Mouse (Mus musculus): Measurements from ENCODE around the gene Slc5a4b. TPM values are rescaled to one million over a fixed set of nuclear protein-coding genes. Genes with fewer than 3 reads are reported as not detected.
"Not testable (repeated sequence)": the region's sequence is repeated elsewhere in the genome, so short reads cannot be mapped to it uniquely, and the experiment has no call there.

Slc5a4b gene
- not detected for total RNA-seq (2022)

GRCm38 (mm10) chr10:76110861-76111260, at the start of gene Slc5a4b:
Slc5a4b (minus strand) TSS chr10:76110961.
- no peak for DNase-seq (ENCODE audit: low spot score in 2 of 2)

- no peak for DNase-seq (ENCODE audit: low spot score in 2 of 2)
These were observed 47.2 kb upstream of the Slc5a4b start for GRCm38 (mm10) chr10:76158009-76158408.

GRCm38 (mm10) chr10:76157528-76157927, 46.8 kb upstream of the Slc5a4b start:
- DNase-seq (ENCODE audit: low spot score in 2 of 2): no peak

GRCm38 (mm10) chr10:76155911-76156310, 45.1 kb upstream of the Slc5a4b start:
- DNase-seq (ENCODE audit: low spot score in 2 of 2): no peak

- DNase-seq (ENCODE audit: low spot score in 2 of 2): no peak
These were observed 36.5 kb upstream of the Slc5a4b start, which contains the start of gene Slc5a4a for GRCm38 (mm10) chr10:76147278-76147677. Slc5a4a (plus strand) TSS chr10:76147451.

GRCm38 (mm10) chr10:76146846-76147245, 36.1 kb upstream of the Slc5a4b start:
- no peak for DNase-seq (ENCODE audit: low spot score in 2 of 2)

GRCm38 (mm10) chr10:76136318-76136717, 25.6 kb upstream of the Slc5a4b start:
- no peak for DNase-seq (ENCODE audit: low spot score in 2 of 2)

GRCm38 (mm10) chr10:76132506-76132905, 21.7 kb upstream of the Slc5a4b start:
- no peak for DNase-seq (ENCODE audit: low spot score in 2 of 2)

- no peak for DNase-seq (ENCODE audit: low spot score in 2 of 2)
These were observed 10.7 kb upstream of the Slc5a4b start for GRCm38 (mm10) chr10:76121495-76121894.

GRCm38 (mm10) chr10:76120124-76120711, 9.5 kb upstream of the Slc5a4b start:
- no peak for DNase-seq (ENCODE audit: low spot score in 2 of 2)

- no peak for DNase-seq (ENCODE audit: low spot score in 2 of 2)
These were observed 8.0 kb upstream of the Slc5a4b start for GRCm38 (mm10) chr10:76118741-76119140.

GRCm38 (mm10) chr10:76117966-76118365, 7.2 kb upstream of the Slc5a4b start:
- DNase-seq (ENCODE audit: low spot score in 2 of 2): peak; percentile 5 to 17

GRCm38 (mm10) chr10:76097368-76097767, 13.4 kb downstream of the Slc5a4b start:
- no peak for DNase-seq (ENCODE audit: low spot score in 2 of 2)

GRCm38 (mm10) chr10:76096580-76096979, 14.2 kb downstream of the Slc5a4b start:
- no peak for DNase-seq (ENCODE audit: low spot score in 2 of 2)

- not testable (repeated sequence) for DNase-seq (ENCODE audit: low spot score in 2 of 2)
These were observed 33.8 kb downstream of the Slc5a4b start for GRCm38 (mm10) chr10:76077008-76077407.

GRCm38 (mm10) chr10:76072080-76072479, 38.7 kb downstream of the Slc5a4b start:
- DNase-seq (ENCODE audit: low spot score in 2 of 2): not testable (repeated sequence)

GRCm38 (mm10) chr10:76067674-76068613, 42.8 kb downstream of the Slc5a4b start:
- no peak for DNase-seq (ENCODE audit: low spot score in 2 of 2)

- no peak for DNase-seq (ENCODE audit: low spot score in 2 of 2)
These were observed 48.3 kb downstream of the Slc5a4b start for GRCm38 (mm10) chr10:76062439-76062838.

- DNase-seq (ENCODE audit: low spot score in 2 of 2): no peak
These were observed 58.9 kb downstream of the Slc5a4b start for GRCm38 (mm10) chr10:76051860-76052259.

- no peak for DNase-seq (ENCODE audit: low spot score in 2 of 2)
These were observed 61.8 kb downstream of the Slc5a4b start for GRCm38 (mm10) chr10:76048967-76049366.

GRCm38 (mm10) chr10:76047182-76047869, 63.4 kb downstream of the Slc5a4b start:
- DNase-seq (ENCODE audit: low spot score in 2 of 2): no peak

GRCm38 (mm10) chr10:76046754-76047153, 64.0 kb downstream of the Slc5a4b start:
- DNase-seq (ENCODE audit: low spot score in 2 of 2): no peak
